Mouse (Mus musculus): ENCODE measurements around the gene Mcm9.
A peak's percentile ranks its signal among the peaks of the same experiment; 100 is the strongest.
"Not testable (repeated sequence)": the region's sequence is repeated elsewhere in the genome, so short reads cannot be mapped to it uniquely, and the experiment has no call there.

The Mcm9 gene

GRCm38 (mm10) chr10:53499518-53499917, 130.7 kb downstream of the Mcm9 start:
- peak; percentile 19 for DNase-seq (ENCODE audit: low spot score)

GRCm38 (mm10) chr10:53495349-53495748, 134.9 kb downstream of the Mcm9 start:
- DNase-seq (ENCODE audit: low spot score): not testable (repeated sequence)

DNA sequence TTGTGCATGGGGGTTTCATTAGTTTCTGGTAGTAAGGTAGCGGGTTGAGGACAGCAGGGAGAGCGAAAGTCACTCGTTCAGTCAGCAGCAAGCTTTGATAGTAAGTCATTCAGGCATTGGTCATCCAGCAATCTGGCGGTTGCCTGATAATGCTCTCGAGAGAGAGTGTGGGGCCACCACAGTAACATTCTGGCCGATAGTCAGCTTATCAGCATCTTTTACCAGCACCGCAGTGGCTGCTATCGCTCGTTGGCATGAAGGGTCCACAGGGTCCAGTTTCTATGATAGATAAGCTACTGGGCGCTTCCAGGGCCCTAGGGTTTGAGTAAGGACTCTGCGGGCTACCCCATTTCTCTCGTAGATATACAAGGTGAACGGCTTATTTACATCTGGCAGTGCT, 136.3 kb downstream of the Mcm9 start:
- no peak for DNase-seq (ENCODE audit: low spot score)
